Mouse (Mus musculus) hindbrain, postnatal 0 days (tissue): ENCODE measurements at regions not wholly inside any gene's neighbourhood (a gene's known extent, or its start where the extent isn't known, plus 50 kb on each side); places are given as distances from the start of the nearest gene placed in this dataset.

Experiments
- ATAC-seq: fragments of 200-750 bp; cut with Nextera tagmentation; 2 replicates; pipeline ENCODE4 v1.8.0; 2017; ENCODE audit warnings: mild to moderate bottlenecking, moderate TSS enrichment, moderate library complexity
- DNase-seq: peaks from one replicate; pipeline ENCODE4 v3.0.0-alpha.2; 2015; ENCODE audit warnings: low spot score
- H3K27ac ChIP-seq: fragments of 300-500 bp; sonication (generic); 2 replicates; pipeline ENCODE4 v1.5.1; 2014; ENCODE audit warnings: mild to moderate bottlenecking
- H3K27me3 ChIP-seq: fragments of 300-500 bp; sonication (generic); 2 replicates; pipeline ENCODE4 v1.6.1; 2014; ENCODE audit warnings: low read length, mixed read lengths; ENCODE audit not compliant: insufficient read depth
- H3K36me3 ChIP-seq: fragments of 300-500 bp; sonication (generic); 2 replicates; pipeline ENCODE4 v1.6.1; 2014; ENCODE audit warnings: low read length, mixed read lengths; ENCODE audit not compliant: insufficient read depth
- H3K4me1 ChIP-seq: fragments of 300-500 bp; sonication (generic); 2 replicates; pipeline ENCODE4 v1.6.1; 2014; ENCODE audit warnings: antibody characterized with exemption, low read length, mixed read lengths; ENCODE audit not compliant: insufficient read depth
- H3K4me2 ChIP-seq: fragments of 300-500 bp; sonication (generic); 2 replicates; pipeline ENCODE4 v1.6.1; 2014; ENCODE audit warnings: low read depth, mild to moderate bottlenecking, low read length, moderate library complexity, mixed read lengths
- H3K4me3 ChIP-seq: fragments of 300-500 bp; sonication (generic); 2 replicates; pipeline ENCODE4 v1.5.1; 2014; ENCODE audit warnings: low read length
- H3K9ac ChIP-seq: fragments of 300-500 bp; sonication (generic); replicated peaks from 2 replicates; pipeline ENCODE4 v1.6.1; 2014; ENCODE audit warnings: mild to moderate bottlenecking, low read length, moderate library complexity, mixed read lengths
- H3K9me3 ChIP-seq: fragments of 300-500 bp; sonication (generic); 2 replicates; pipeline ENCODE4 v1.6.1; 2016; ENCODE audit warnings: low read length, mixed read lengths
- CTCF ChIP-seq: IDR thresholded peaks from 2 replicates; pipeline ENCODE4 v1.5.1; 2016; ENCODE audit warnings: antibody characterized with exemption, control low read depth, low read depth
- WGBS: fragments of 180-500 bp; shearing (Covaris S2); extraction: QIAGEN DNeasy Blood & Tissue Kit; methylation state at CpG from one replicate; pipeline ENCODE4 v1.1.7; 2014; 5-methylcytosine and 5-hydroxymethylcytosine counted together

GRCm38 (mm10) chr7:95143037-95143436 is 1028.0 kb upstream of the Tenm4 start:
- ATAC-seq (no peak), DNase-seq (no peak)
- H3K9me3 ChIP-seq, result no peaks in the 10 kb centered on the region
- no peak overlapping the region for H3K27ac ChIP-seq
- no peaks in the 10 kb centered on the region for H3K36me3 ChIP-seq
- H3K4me2 ChIP-seq, result no peak overlapping the region
- H3K27me3 ChIP-seq, result no peaks in the 10 kb centered on the region
- H3K9ac ChIP-seq, result no peak overlapping the region
- H3K4me3 ChIP-seq, result no peak overlapping the region
- 70% methylated on average over 2 of the region's 2 CpGs for WGBS
- no peak for TF ChIP-seq CTCF
- H3K4me1 ChIP-seq, result no peaks in the 10 kb centered on the region
